Mouse (Mus musculus) R1 (cell line): ENCODE results near the gene Naga.
"Not testable (repeated sequence)": the region's sequence is repeated elsewhere in the genome, so short reads cannot be mapped to it uniquely, and the experiment has no call there.

ENCODE experiments used
- DNase-seq: peaks from one replicate; pipeline ENCODE4 v3.0.0-alpha.2; 2018; ENCODE audit warnings: low read depth, low spot score

Gene Naga

GRCm38 (mm10) chr15:82338593-82339112 lies at the start of gene Naga, which contains the start of the genes Pheta2 and Smdt1:
Naga (minus strand) TSS chr15:82338925.
Pheta2 (plus strand) TSS chr15:82338942.
Smdt1 (plus strand) TSS chr15:82338959.
- DNase-seq: peak; percentile 97

GRCm38 (mm10) chr15:82385729-82386128 lies 47.0 kb upstream of the Naga start:
- no peak for DNase-seq

GRCm38 (mm10) chr15:82382441-82382840 lies 43.7 kb upstream of the Naga start:
- DNase-seq: no peak

DNA sequence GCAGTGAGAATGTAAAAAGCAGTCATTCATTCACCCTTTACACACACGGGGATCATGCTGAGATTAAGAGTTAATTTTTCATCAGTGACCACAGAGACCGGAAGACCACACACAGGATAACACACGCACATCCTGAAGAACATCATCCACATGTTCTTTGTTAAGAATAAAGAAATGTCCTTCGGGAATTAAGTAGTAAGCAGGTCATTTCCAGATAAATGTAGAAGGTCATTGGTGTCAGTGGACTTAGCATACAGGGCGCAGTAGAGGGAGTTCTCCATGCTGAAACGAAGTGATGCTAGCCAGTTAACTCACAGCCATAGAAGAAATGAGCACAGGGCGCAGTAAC lies 42.0 kb upstream of the Naga start:
- DNase-seq: no peak

DNA sequence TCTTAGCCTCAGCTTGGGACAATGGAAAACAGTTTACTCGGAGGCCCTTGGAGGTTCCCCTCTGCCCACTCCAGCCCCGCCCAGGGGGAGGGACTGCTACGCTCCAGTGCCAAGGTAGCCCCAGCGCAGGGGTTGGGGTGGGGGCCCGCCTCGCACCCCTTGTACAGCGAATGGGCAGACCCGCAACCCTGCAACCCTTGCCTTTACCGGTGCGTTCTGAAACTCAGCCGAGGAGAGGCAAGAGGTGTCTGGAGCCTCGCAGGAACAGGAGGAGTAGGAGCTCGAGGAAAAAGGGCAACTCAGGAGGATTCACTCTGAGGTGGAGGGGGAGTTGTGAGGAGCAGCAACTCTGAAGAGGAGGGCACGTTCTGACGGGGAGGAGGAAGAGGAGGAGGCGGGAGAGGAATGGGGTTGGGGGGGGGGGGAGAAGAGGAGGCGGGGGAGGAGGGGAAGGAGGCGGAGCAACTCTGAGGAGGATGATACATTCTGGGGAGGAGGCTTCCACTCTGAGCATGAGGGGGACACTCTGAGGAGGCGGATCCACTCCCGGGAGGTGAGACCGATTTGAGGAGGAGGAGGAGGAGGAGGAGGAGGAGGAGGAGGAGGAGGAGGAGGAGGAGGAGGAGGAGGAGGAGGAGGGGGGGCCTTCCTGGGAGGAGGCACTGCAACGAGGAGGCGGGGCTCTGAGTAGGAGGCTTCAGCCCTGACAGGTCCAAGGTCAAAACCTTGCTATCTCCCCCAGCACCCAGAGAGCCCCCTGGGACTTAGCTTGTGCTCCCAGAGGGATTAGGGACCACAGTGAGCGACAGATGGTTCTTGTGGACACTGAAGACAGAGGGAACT lies 41.4 kb upstream of the Naga start, which contains the start of gene Cyp2d22:
Cyp2d22 (minus strand) TSS at position 390 of the 843 bp plus-strand sequence.
- DNase-seq: peak; percentile 48

DNA sequence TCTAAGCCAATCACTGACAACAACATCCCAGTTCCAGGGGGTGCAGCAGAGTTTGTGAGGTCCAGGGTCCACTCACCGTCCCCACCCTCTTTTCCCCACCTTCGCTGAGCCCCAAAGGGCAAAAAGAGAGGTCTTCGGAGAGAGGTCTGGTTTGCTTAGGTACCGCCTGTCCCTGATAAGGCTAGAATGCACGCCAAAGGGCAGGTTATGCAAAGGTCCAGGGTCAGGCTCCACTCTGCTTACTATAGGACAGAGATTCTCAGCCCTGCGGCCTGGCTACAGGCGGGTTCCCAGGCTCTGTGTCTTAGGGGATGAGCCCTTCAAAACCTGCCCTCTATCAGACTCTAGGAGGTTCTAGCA lies 40.8 kb upstream of the Naga start:
- no peak for DNase-seq

DNA sequence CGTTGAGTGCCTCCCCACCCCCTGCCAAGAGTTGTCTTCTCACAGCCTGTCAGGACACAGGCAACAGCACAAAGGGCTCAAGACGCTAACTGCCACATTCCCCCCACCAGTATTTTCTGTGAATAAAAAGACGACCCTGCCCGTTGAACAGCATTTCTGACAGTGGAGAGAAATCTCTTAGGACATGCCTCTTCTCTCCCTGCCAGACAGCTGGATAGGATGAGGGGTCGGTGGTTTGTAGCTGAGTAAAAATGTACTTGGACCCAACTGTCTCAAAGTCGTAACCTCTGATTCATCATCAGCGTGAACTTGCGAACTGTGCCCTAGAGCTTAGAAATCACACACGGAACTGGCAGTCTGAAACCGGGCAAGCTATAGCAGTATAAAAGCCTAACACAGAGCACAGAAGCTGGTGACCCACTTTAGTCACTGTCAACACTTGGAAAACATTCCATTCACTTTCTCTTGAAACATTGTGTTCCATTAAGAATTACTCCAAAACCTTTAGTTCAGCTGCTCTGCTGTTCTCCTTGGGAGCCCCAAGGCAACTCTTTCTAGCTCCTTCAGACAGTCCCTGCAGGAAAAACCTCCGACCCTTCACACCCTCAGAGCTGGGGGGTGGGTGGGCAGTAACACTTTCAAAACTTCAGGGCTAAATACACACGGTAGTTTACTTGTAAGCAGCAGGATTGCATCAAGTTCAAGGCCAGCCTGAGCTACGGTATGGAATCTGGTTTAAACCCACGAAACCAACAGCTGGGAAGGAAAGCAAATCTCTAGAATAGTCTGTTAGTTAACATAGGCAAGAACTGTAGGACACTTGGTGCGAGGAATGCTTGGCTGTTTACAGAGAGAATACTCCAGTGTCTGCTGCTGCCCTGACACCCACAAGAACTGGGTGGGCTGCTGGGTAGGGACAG lies 39.8 kb upstream of the Naga start:
- no peak for DNase-seq

DNA sequence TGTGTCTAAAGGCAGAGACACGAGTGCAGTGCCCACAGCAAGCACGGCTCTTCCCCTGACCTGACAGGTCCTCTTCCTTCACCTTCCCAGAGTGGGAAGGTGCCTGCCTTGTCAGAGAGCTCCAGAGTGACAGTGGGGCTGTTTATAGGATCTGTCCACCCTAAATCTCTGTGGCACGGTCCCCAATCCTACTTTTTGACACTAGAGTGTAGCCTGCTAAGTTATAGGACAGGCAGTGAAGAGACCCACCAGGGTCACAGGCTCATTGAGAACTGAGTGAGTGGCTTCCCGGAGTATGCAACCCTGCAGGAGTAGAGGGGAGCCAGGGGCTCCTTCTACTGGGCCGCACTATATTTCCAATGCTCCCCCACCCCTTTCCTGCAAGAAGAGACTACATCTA lies 39.0 kb upstream of the Naga start:
- no peak for DNase-seq

DNA sequence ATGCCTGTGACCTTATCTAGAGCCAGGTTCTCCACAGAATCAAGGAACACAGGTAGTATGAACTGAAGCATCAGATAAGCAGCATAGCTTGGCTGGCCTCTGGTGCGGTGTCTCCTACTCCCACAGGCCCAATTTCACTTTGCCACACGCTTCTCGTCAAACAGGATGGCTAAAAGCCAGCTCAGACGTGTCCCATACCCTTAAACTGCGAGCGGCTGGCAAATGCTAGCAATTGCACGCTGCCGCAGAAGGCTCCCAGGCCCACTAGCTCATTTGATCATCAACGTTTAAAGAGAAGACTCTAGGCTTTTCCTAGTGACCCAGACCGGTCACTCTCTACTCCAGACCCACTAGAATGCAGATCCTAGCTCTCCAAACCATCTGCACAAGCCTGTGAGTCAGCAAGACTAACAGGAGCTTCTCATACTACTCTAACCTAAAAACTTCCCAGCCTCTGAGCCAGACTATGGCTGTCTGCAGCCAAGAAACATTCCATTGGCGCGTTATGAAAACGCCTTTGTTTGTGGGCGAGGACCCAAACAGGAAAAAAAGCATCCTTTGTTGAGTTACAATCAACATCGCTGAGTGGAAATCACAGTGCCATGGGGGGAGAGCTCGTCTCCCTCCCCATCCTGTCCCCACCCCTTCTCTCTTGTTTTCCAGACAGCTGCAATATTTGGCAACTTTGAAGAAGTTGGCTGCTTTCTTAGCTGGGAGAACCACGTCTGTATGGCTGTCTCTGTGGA lies 37.8 kb upstream of the Naga start:
- no peak for DNase-seq

DNA sequence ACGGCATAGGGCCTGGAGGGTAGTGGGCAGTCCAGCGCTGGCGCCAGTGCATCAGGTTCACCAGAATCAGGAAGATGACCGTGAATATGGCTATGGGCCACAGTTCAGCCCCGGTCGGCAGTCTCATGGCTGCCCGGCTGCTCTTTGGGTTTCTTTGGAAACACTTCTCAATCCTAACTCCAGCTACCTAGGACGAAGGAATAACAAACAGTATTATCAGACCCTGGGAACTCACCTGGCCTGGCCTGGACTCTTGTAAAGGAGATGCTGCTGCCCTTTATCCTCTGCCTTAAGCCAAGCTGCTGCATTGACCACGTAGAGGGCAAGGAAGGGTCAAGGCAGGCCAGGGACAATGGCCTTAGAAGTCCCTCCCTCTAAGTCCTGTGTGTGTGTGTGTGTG lies 37.1 kb upstream of the Naga start:
- DNase-seq: no peak

GRCm38 (mm10) chr15:82374437-82374836 lies 35.7 kb upstream of the Naga start:
- DNase-seq: no peak

- DNase-seq: no peak
These were observed 34.3 kb upstream of the Naga start for GRCm38 (mm10) chr15:82372991-82373390.

- no peak for DNase-seq
These were observed 33.7 kb upstream of the Naga start for GRCm38 (mm10) chr15:82372446-82372845.

DNA sequence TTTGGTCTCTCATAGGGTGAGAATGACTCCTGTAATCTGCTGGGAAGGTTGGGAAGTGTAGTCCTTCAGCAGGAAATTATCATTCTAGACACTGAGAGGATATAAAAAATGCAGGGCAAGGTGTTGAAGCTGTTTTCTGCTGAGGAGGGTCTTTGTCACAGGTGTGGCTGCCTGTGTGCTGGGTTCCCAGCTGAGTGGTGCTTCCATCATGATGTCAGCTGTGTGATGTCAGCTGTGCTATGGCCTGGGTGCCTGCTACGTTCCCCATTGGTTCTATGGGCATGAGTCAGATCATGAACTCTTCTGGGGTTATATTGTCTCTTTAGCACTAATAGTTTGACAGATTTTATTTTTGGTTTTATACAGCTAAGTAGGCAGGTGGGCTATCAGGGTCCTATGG lies 30.1 kb upstream of the Naga start:
- DNase-seq: no peak

- DNase-seq: no peak
These were observed 29.4 kb upstream of the Naga start for GRCm38 (mm10) chr15:82368146-82368545.

- DNase-seq: not testable (repeated sequence)
These were observed 25.8 kb upstream of the Naga start for GRCm38 (mm10) chr15:82364561-82364960.

DNA sequence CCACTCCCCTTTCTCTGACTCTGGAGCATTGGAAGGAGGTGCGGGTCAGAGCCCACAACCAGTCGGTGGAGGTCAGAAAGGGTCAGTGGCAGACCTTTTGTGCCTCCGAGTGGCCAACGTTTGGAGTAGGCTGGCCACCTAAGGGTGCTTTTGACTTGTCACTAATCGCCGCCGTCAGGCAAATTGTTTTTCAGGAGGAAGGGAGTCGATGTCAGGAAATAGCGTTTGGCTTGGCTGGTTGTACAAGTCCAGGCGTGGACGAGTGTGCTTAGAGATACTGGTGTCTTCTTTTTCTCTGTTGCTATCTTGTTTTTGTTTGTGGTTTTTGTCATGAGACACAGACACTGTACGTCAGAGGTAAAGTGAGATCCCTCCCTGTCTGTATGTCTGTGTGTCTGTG lies 25.1 kb upstream of the Naga start:
- not testable (repeated sequence) for DNase-seq

- DNase-seq: no peak
These were observed 23.5 kb upstream of the Naga start for GRCm38 (mm10) chr15:82362234-82362633.

DNA sequence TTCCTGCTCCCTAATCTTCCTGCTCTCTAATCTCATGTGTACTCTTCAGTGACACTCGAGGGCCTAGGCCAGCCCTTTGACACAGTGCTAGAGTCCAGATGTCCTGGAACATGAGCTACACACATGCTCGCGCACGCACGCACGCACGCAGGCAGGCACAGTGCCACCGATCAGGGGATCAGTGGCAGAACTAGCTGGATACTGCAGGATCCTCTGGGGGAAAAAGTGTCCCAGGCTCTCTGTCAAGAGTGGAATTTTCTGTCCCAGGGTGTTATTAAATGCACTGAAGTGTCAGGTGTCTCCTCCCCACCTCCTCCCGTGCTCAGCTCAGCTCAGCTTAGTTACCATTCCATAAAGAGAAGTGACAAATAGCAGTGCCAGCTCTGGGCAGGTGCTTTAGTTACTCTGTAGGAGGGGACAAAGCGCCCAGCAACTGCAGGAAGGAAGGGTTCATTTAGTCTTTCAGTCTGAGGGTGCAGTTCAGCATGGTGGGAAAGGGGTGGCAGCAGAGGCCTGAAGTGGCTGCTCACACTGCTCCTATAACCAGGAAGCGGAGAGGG lies 22.8 kb upstream of the Naga start:
- peak; percentile 74 for DNase-seq

GRCm38 (mm10) chr15:82358431-82359260 lies 19.9 kb upstream of the Naga start:
- no peak for DNase-seq
